10 mouse cellular contexts compared by ENCODE assay signal in the genomic region with DNA sequence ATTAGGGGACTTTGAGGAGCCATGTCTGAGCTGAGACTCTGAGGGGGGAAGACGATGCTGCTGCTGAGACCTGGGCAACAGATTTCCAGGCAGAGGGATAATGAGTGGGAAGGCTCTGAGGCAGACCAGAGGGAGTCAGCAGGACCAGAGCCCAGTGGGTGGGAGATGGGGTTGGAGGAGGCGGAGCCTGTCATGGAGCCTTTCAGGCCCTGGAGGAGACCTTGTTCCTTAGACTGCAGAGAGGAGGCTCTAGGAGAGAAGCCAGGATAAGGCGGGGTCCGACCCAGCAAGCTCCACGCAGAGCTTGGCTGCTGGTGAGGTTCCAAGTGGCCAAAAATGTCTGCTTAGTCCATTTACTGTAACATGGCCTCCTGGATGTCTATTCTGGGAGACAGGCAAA. TPM values are rescaled to one million over a fixed set of nuclear protein-coding genes. Genes with fewer than 3 reads are reported as not detected.
A peak's percentile ranks its signal among the peaks of the same experiment; 100 is the strongest.
DNase-seq lines count a peak whose midpoint lies in the region; ATAC-seq lines count a peak whose summit lies in the region.
"Had no signal": no experiment of that assay in that cellular context is flagged by ENCODE, and none has a peak within 500 bp of the region (broad histone marks: within the 10 kb centered on the region; RNA-seq: fewer than 3 reads in every experiment).

No protein-coding gene starts in this region.

- H3K4me3 ChIP-seq in hindbrain, embryonic 10.5 days, result no peak overlapping the region
- H3K4me3 ChIP-seq in hindbrain, embryonic 11.5 days (ENCODE audit: low read depth, low read length), result no peak overlapping the region

- 19% methylated on average over 5 of the region's 5 CpGs for WGBS in hindbrain, embryonic 10.5 days
- 24% methylated on average over 5 of the region's 5 CpGs for WGBS in hindbrain, embryonic 11.5 days

- no peaks in the 10 kb centered on the region for H3K27me3 ChIP-seq in hindbrain, embryonic 10.5 days (ENCODE audit: insufficient read depth, poor library complexity, severe bottlenecking)
- no peaks in the 10 kb centered on the region for H3K27me3 ChIP-seq in hindbrain, embryonic 11.5 days (ENCODE audit: control insufficient read depth, insufficient read depth, low read length)

- H3K27ac ChIP-seq in hindbrain, embryonic 10.5 days, result peak overlapping the region; percentile 43; the same call in 1 of the 2 replicates
- H3K27ac ChIP-seq in hindbrain, embryonic 11.5 days (ENCODE audit: low read depth, low read length), result no peak overlapping the region

- H3K4me2 ChIP-seq in hindbrain, embryonic 11.5 days (replicated peaks; ENCODE audit: low read depth, low read length), result no peak overlapping the region

- H3K9ac ChIP-seq in hindbrain, embryonic 11.5 days (ENCODE audit: low read depth, low read length), result no peak overlapping the region

- peaks cover 15% of the 10 kb centered on the region for H3K4me1 ChIP-seq in hindbrain, embryonic 10.5 days (replicated peaks)
- H3K4me1 ChIP-seq in hindbrain, embryonic 11.5 days (replicated peaks; ENCODE audit: control insufficient read depth, insufficient read depth, low read length), result 0 out of 2 replicates have a peak, but pooled peaks cover 2% of the 10 kb centered on the region

- no peak for DNase-seq in hindbrain, embryonic 10.5 days (ENCODE audit: low spot score)
- DNase-seq in hindbrain, embryonic 11.5 days (ENCODE audit: low spot score), result no peak
- DNase-seq in urinary bladder, postnatal 4 days (ENCODE audit: low spot score in 2 of 2), result peak; percentile 76 to 78
- DNase-seq in urinary bladder, postnatal 25 days (ENCODE audit: low spot score), result no peak
- peak; percentile 68 for DNase-seq in heart, postnatal 4 days
- DNase-seq in testis, postnatal 14 days (ENCODE audit: low spot score), result peak; percentile 72
- DNase-seq in spleen, postnatal 36 days (ENCODE audit: low spot score in 2 of 2), result no peak
- DNase-seq in kidney, adult 11 months, result no peak

- no peaks in the 10 kb centered on the region for H3K9me3 ChIP-seq in hindbrain, embryonic 10.5 days
- no peaks in the 10 kb centered on the region for H3K9me3 ChIP-seq in hindbrain, embryonic 11.5 days (ENCODE audit: control insufficient read depth, low read length)

- ATAC-seq in hindbrain, embryonic 11.5 days (ENCODE audit: low FRiP score), result no peak

- H3K36me3 ChIP-seq in hindbrain, embryonic 10.5 days, result no peaks in the 10 kb centered on the region
- H3K36me3 ChIP-seq in hindbrain, embryonic 11.5 days (ENCODE audit: control insufficient read depth, insufficient read depth, low read length), result no peaks in the 10 kb centered on the region

RNA-seq across cellular contexts. Expression of gene Cbx6, which starts 12.6 kb away (rescaled TPM):
- polyA plus RNA-seq in hindbrain, embryonic 10.5 days (2016; fragmentation: Nextera tagmentation; extraction: Ambion mirVana), result 20.7 and 26.1 TPM in 2 replicates
- 10.8 and 14.4 TPM in 2 replicates for polyA plus RNA-seq in hindbrain, embryonic 11.5 days (2014; fragmentation: Nextera tagmentation; extraction: Ambion mirVana)
- total RNA-seq in heart, postnatal 4 days (2021), result 10 to 100 TPM; 53.1 to 57.5 TPM

RNA-seq across cellular contexts. Expression of gene Npcd, which starts 13.1 kb away (rescaled TPM):
- polyA plus RNA-seq in hindbrain, embryonic 10.5 days (2016; fragmentation: Nextera tagmentation; extraction: Ambion mirVana), result 0.14 and 0.17 TPM in 2 replicates
- polyA plus RNA-seq in hindbrain, embryonic 11.5 days (2014; fragmentation: Nextera tagmentation; extraction: Ambion mirVana), result 0.26 TPM in 1 of 2 replicates, not detected in the other
- total RNA-seq in heart, postnatal 4 days (2021), result 1 to 10 TPM; 1.3 to 1.5 TPM
- total RNA-seq: MEL had no signal
- polyA plus RNA-seq: limb, embryonic 11.5 days had no signal

RNA-seq across cellular contexts. Expression of gene Nptxr, which starts 42.5 kb away (rescaled TPM):
- 2.2 and 4.6 TPM in 2 replicates for polyA plus RNA-seq in hindbrain, embryonic 10.5 days (2016; fragmentation: Nextera tagmentation; extraction: Ambion mirVana)
- polyA plus RNA-seq in hindbrain, embryonic 11.5 days (2014; fragmentation: Nextera tagmentation; extraction: Ambion mirVana), result 1.5 and 1.7 TPM in 2 replicates
- total RNA-seq in heart, postnatal 4 days (2021), result 1 to 10 TPM; 5.8 to 6.0 TPM

RNA-seq across cellular contexts. Expression of gene Apobec3, which starts 44.4 kb away (rescaled TPM):
- polyA plus RNA-seq in hindbrain, embryonic 10.5 days (2016; fragmentation: Nextera tagmentation; extraction: Ambion mirVana), result 6.9 and 9.0 TPM in 2 replicates
- polyA plus RNA-seq in hindbrain, embryonic 11.5 days (2014; fragmentation: Nextera tagmentation; extraction: Ambion mirVana), result 6.0 and 9.3 TPM in 2 replicates
- total RNA-seq in heart, postnatal 4 days (2021), result 10 to 100 TPM in 1 of 2 experiments, 1 to 10 TPM in 1; 8.7 to 10.1 TPM

Comparison
In these comparisons a context has a peak if more than half of its experiments do, and no peak if none do; other contexts are left out.
1. DNase-seq: peak in urinary bladder, postnatal 4 days (2 of 2), heart, postnatal 4 days (single experiment) and testis, postnatal 14 days (single experiment); none in hindbrain, embryonic 10.5 days (single experiment), hindbrain, embryonic 11.5 days (single experiment), urinary bladder, postnatal 25 days (single experiment), spleen, postnatal 36 days (0 of 2) and kidney, adult 11 months (single experiment).